Mouse (Mus musculus) hematopoietic stem cell, adult 5-6 weeks (primary cell): ENCODE measurements around the gene Ccser2. TPM values are rescaled to one million over a fixed set of nuclear protein-coding genes. Genes with fewer than 3 reads are reported as not detected.
"Not testable (repeated sequence)": the region's sequence is repeated elsewhere in the genome, so short reads cannot be mapped to it uniquely, and the experiment has no call there.

Source experiments
- ATAC-seq, 2 experiments: fragments of 125-278 bp in 1 of 2; replicated peaks in 1 of 2; 2 replicates each; pipeline ENCODE4 v1.8.0; 2016 to 2017; ENCODE audit warnings: inconsistent platforms in 2 of 2, mild to moderate bottlenecking in 2 of 2, moderate number of reproducible peaks in 2 of 2, low read depth in 1 of 2, moderate TSS enrichment in 1 of 2; ENCODE audit not compliant: low FRiP score in 2 of 2, poor library complexity in 2 of 2, severe bottlenecking in 2 of 2, insufficient read depth in 1 of 2, low TSS enrichment in 1 of 2
- total RNA-seq: library from RNA; stranded (forward); fragments of 172-1452, 232-1000 nt; gene quantifications from 2 replicates; pipeline ENCODE4 v1.2.3, GENCODE M21; 2017

Gene Ccser2
- total RNA-seq, result 23.0 and 23.7 TPM in 2 replicates

DNA sequence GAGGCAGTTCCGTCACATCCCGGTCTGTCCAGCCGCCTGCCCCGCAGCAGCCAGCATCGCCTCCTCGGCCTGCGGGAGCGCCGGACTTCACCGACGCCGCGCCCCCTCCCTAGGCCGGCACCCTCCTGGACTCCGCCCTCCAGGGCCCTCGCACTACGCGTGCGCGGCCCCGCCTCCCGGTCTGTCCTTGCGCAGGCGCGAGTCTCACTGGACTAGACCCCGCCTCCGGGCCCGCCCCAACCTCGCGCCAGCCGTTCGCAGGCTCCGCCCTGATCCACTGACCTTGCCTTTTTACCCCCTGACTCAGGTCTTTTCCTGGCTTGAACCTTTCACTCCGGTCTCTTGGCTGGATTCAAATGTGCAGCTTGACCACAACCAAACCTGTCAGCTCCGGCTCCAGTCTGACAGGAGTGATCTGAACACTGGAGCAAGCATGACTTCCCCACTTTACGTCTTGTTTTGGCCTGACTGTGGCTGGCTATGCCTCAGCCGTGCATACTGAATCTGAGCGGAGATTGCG, at the start of gene Ccser2:
Gene Ccser2, minus strand, starts transcription at position 150 of the 520 bp plus-strand sequence.
- peak; percentile 96 to 97 for ATAC-seq

DNA sequence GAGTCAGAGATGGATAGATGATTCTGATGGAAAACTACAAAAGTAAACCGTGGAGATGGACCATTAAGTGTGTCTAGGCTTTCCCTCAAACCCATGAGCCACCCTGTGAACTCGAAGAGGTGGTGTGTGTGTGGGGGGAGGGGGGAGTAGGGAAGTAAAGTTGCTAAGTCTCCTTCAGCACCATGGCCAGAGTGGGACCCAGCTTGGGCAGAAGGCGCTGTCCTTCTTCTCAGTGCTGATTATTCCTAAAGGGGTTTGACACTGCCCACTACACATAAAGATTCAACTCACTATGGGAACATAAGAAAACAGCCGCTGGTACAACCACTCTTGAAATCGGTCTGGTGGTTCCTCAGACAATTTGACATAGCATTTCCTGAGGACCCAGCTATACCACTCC, 47.3 kb upstream of the Ccser2 start:
- ATAC-seq, result peak; percentile 22 to 60; a peak in 2 of 4 replicates

GRCm38 (mm10) chr14:37013644-37014043, 45.1 kb upstream of the Ccser2 start:
- no peak for ATAC-seq

GRCm38 (mm10) chr14:37009686-37010085, 41.1 kb upstream of the Ccser2 start:
- no peak for ATAC-seq

DNA sequence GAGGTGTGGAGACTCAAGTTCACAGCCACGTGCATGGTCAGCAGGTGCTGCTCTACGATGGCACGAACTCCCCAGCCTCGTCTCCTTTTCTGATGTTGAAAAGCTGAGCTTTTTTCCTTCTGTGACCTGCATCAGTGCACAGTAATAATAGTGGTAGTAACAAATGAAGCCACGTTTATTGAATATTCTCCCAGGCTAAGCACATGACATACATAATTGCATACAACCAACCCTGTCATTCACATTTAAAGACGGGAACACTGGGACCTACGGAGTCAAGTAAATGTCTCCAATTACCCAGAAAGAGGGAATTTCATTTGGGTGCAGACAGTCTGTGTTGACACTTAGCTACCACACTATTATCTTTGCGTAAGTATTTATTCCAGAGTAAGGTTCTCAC, 37.9 kb upstream of the Ccser2 start:
- no peak for ATAC-seq

GRCm38 (mm10) chr14:37005865-37006264, 37.3 kb upstream of the Ccser2 start:
- ATAC-seq, result no peak

DNA sequence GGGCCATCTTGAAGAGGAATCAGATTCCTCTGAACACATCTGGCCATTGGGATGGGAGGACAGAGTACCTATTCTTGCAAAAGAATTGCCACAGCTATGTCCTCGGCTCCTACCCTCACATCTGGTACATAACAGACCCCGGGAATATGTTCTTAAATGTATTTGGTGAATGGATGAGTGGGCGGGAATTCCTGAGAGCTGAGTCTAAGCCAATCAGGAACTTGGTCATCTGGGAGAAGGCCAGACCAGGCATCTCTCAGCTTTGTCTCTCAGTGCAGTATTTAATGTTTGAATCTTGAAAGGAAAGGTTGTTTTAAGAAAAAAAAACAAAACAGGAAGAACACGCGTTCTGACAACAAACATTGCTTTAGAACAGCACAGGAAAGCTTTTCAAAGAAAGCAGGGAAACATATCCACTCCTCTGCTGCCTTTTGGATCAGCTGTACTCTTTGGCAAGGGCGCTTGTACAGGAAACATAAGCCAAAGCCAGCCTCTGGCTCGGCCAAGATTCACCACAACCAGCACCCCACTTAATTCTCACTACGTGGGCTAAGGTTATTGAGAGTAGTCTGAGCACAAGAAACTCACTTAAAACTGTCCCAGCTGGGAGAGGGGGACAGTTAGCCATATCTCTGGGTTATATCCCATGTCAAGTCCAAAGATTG, 35.0 kb upstream of the Ccser2 start:
- no peak for ATAC-seq

GRCm38 (mm10) chr14:37002852-37003251, 34.3 kb upstream of the Ccser2 start:
- peak in 1 of 2 experiments; percentile 53; a peak in 1 of 4 replicates for ATAC-seq

- not testable (repeated sequence) for ATAC-seq
Measured at GRCm38 (mm10) chr14:37000780-37001179, 32.2 kb upstream of the Ccser2 start.

DNA sequence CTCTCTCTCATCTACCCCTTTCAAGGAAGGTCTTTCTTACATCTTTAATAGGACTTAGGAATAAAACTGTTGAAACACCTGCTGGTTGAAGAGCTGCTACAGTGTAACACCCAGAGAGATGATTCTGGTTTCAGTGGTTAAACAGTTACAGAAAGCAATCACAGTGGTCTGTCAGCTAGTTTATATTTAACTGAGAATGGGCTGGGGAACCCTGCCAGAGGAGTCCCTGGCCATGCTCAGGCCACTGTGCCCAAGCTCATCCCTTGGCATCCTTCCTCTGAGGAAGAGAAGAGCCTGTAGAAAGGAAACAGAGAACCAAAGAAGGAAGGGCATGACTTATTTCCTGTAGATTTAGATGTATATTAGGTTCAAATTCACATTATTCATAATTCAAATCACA, 21.2 kb upstream of the Ccser2 start:
- ATAC-seq, result no peak

GRCm38 (mm10) chr14:36985693-36986092, 17.1 kb upstream of the Ccser2 start:
- ATAC-seq, result no peak

DNA sequence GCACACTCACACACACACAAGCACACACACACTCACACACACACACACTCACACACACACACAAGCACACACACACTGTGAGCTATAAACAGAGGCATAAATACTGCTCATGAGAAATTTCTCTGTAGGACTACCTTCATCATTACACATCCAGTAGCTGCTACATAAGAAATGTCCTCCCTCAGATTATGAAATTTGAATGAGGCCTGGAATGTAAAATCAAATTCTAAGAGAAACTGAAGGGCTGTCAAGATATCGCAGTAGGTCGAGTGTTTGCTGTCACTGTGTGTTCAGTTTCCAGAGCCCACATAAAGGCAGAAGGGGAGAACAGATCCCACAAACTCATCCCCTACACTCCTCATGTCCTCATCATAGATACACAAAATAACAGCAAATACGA, 6.4 kb upstream of the Ccser2 start:
- no peak for ATAC-seq

DNA sequence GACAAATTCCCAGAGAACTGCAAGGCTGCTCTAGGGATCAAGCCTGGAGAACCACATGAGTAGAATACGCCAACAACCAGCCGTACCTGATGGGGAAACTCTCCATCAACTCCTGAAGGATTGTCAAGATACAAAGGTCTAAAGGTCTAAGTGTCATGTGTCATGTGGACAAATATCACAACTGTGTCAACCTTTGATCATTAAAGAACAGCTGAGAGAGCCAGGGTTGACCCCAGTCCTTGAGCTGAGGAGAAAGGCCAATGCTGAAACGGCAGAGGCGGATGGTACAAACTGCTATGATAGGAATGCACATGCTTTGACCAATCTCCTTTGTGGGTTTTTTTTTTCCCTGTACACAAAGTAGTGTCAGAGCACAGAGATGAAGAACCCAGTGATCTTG, 2.6 kb upstream of the Ccser2 start:
- ATAC-seq, result no peak

DNA sequence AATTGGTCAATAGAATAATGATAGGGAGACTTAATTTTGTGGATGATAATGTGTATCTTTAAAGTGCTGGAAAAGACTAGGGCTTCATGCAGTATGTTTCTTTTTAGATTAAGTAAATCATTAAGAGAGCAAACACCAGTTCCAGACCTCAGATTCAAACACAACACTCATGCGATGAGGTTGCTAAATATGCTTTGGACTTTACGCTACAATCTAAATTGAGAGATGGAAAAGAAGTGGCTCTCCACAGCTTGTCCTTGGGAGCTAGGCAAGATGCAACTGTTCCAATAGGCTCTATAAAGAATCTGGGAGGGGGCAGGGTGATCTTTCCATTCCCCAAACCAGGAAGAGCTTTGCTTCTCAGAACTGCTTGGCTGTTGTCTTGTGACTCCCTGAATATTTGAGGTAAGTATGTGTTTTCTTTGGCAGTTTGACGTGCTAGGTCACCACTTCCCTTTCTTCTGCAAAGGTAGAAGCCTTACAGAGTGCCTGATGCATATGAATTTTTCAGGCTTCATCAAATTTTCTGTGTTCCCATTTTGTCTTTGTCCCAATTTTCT, 1.4 kb upstream of the Ccser2 start:
- no peak for ATAC-seq

GRCm38 (mm10) chr14:36968076-36968627, 425 bp downstream of the Ccser2 start:
- ATAC-seq, result 0 out of 4 replicates have a peak, but pooled peaks of 1 of the 2 experiments have one; percentile 16

- ATAC-seq, result no peak
Measured at GRCm38 (mm10) chr14:36965421-36965820, 3.2 kb downstream of the Ccser2 start.

DNA sequence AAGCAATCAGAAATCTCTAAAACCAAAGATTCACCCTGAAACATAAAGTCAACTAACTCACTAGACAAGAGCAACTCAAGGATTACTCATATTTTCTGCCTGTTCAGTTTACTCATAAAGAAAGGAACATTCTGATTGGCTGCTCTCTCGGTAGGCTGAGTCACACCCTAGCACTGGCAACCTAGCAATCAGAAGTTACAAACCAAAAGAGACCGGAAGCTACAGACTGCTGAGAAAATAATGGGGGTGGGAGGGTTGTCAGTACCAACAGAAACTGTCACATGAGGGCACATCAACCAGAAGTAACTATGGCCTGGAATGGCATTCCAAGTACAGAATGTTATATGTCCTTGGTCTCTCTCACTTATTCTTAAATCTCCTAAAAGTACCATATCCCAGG, 6.1 kb downstream of the Ccser2 start:
- no peak for ATAC-seq

- no peak for ATAC-seq
Measured at GRCm38 (mm10) chr14:36957719-36958118, 10.9 kb downstream of the Ccser2 start.
